Mouse (Mus musculus) right cerebral cortex, postnatal 10 days (tissue): Measurements from ENCODE around the gene Ppargc1a.

Source experiments
- DNase-seq, 2 experiments: peaks; one replicate each; pipeline ENCODE4 v3.0.0; 2021; ENCODE audit warnings: low spot score in 2 of 2

Gene Ppargc1a

DNA sequence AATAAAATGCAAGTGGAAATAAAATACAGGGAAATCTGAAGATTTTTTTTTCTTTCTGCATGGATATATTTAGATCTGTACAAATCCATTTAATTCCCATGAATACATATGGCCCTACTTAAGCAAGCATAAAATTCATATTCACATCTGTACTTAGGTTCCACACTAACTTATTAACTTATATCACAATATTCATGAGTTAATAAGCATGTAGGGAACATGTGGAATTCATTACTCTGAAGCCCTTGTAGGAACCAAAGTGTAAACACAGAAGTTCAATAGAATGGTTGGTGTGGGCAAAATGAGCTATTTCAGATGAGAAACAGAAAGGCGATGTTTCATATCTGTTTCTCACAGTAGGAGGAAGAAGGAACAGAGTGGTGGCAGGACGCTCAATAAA lies 62.9 kb downstream of the Ppargc1a start:
- DNase-seq: no peak

GRCm38 (mm10) chr5:51497910-51498517 lies 69.5 kb downstream of the Ppargc1a start:
- no peak for DNase-seq

- no peak for DNase-seq
Observed at GRCm38 (mm10) chr5:51495446-51495845, 72.1 kb downstream of the Ppargc1a start.

- no peak for DNase-seq
Observed at GRCm38 (mm10) chr5:51494358-51494876, 73.1 kb downstream of the Ppargc1a start.

- no peak for DNase-seq
Observed at GRCm38 (mm10) chr5:51483768-51484167, 83.8 kb downstream of the Ppargc1a start.

GRCm38 (mm10) chr5:51479859-51480258 lies 87.7 kb downstream of the Ppargc1a start:
- DNase-seq: no peak

DNA sequence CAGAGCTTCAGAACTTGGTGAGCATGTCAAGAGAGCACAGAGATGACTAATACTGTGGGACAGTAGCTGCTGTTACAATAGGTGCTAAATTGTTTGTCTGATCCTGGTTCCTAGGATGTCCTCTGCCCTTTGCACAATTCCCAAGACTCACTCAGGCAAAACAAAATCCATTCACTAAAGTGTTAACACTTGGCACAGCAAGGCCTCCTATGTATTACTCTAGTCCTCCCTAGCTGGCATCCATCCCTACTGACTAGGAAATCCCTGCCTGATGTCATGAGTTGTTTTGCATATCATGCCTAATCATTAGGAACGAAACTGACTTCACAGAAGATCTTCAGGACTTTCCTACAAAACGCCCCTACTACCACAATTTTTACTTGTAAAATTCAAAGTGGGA lies 88.1 kb downstream of the Ppargc1a start:
- no peak for DNase-seq

- DNase-seq: no peak
Observed at GRCm38 (mm10) chr5:51478319-51478994, 89.1 kb downstream of the Ppargc1a start.

DNA sequence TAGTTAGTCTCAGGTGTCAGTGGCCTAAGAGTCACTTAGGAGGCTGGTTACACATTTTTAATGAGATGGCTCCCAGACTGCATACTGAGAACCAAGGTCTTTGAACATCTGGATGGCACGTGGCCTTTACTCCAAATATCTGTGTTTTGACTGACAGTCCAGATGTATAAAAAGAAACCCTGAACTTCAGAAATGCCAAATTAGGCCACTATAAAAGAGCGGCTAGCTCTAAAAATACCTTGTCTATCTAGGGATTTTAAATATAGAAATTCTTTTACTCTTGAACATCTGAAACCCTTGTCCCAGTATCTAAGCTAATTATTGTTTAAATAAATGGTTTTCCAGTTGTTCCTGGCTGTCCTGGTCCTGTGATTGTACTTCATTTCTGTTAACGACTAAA lies 90.4 kb downstream of the Ppargc1a start:
- DNase-seq: no peak

DNA sequence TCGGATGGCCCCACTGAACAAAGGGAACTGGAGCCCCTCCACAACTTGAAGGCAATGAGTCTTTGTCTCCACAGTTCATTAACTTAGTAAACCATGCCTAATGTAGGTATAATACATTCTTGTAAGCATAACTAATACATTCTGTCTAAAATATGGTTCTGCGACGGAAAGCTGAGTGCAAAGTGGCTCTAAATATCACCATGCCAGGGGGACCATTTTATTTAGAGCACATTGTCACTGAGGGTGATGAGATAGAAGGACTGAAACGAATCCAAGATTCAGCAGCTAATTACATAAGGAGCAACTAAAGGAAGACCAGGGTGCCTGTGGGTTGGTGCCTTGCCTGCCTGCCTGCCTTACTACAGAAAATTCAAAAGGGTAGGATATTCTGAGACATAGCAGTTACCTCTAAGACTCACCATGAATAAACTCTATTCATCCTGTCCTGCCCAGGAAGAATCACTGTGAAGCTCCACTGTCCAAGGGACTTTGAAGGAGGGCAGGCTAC lies 92.4 kb downstream of the Ppargc1a start:
- DNase-seq: no peak

DNA sequence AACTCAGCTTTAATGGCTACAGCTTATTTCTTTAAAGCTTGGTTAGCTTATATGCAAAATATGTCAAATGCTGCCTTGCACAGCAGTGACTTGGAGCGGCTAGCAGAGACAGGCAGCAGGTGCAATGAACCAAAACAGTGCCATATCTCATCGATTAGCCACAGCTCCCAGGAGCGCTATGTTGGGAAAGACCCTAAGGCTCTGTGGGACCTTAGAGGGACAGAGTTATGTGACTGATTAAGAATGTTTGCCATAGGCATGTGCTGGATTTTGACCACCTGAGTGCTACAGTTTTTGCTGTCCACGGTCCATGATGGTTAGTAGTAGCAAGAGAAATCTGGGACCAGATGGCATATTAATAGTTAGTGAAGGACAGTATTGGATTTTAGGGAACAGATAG lies 95.9 kb downstream of the Ppargc1a start:
- DNase-seq: no peak

GRCm38 (mm10) chr5:51466036-51466435 lies 101.5 kb downstream of the Ppargc1a start:
- DNase-seq: no peak

DNA sequence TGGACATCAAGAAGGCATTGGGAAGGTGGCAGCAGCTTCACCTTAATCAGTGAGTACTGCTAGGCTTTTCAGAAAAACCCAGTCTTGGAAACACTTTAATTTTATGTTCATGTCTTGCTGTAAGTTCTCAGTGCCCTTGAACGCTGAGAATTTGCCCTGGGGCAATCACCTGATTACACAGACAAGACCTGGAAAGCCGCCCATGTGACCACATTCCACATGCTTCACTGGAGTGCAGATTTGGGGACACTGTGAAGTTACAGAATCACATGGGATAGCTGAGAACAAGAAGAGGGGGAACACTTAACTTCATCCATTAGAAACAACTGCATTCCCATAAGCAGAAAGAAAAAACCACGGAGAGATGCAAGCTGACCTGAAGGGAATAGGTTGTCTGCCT lies 115.5 kb downstream of the Ppargc1a start:
- no peak for DNase-seq

- DNase-seq: no peak
Observed at GRCm38 (mm10) chr5:51447631-51448030, 119.9 kb downstream of the Ppargc1a start.

DNA sequence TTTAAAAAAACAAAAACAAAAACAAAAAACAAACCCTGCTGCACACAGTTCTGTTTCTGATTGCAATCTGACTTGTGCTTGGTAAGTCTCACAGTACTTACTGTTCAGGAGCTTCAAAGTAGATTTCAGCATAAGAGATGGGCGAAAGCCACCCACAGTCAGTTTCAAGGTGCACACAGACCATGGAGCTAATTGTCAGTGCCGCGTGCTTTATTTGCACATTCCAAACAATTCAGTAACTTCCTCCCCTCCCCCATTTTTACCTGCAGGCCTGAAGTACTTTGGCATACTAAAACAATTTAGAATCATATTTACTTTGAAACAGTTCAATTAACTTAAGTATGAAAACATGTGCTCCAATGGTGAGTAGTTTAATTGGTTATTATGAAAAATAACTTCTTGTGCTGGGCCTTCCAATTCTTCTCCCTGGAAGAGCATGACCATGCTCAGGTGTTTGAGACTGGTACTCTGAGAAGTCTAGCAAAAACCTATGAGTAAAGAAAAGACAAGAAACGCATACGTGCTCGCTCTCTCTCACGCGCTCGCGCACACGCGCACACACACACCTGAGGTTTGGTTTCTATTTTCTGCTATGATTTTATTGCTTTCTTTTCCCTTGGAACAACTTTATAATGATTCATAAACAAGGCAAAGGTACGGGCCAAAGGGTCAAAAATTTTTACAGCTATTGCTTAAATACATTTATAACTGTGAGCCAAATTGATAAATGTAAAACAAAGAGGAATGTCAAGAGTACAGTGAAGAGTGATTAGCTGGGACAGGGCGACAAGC lies 121.0 kb downstream of the Ppargc1a start:
- no peak for DNase-seq

DNA sequence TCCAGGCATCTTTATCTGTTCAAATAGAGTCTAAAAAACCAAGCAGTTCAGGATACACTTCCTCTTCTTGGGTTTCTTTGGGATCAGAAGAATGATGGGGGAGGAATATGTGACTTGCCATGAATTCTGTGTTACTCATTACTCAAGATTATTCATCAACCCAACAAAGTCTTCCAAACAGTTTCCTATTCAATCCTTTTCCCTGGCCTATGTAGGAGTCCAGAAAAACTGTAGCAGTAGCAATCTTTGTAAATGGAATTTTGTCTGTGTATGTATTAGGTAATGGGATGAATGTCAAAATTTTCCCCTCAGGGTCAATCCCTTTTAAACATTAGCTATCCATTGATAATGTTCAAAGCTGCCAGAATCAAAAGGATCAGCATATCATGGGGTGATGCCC lies 121.8 kb downstream of the Ppargc1a start:
- no peak for DNase-seq

DNA sequence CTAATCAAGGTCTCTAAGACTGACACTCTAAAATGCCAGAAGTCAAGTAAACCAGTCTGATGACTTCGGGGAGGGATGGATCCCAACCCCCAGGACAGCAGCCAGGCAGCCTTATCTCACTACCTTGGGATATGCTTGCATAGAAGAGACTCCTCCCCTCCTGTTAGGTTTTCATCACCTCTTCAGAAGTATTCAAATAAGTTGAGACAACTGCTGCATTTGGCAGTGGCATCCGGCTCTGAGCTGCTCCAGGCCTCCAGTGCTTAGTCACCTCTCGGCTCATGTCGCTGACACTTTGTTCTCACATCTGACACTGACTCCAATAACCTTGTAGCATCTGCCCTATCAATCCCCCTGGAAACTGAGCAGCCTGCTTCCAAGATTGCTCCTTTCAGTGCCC lies 127.8 kb downstream of the Ppargc1a start:
- no peak for DNase-seq

DNA sequence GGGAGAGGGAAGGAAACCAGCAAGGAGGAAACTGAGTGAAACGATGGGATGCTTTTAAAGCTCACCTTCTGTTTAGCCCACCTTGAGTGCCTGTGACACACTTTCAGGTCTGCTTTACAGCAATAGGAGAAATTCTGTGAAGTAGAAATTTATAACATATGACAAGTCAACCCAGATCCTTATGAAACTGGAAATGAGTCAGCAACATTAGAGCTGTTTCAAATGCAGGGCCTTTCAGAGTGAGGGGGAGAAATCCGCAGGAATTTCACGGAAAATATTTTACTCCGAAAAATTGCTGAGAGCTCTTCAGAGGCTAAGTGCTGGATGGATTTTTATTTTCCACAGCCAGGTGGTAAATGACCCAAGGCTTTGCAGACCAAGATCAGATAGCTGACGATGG lies 133.6 kb downstream of the Ppargc1a start:
- DNase-seq: no peak

DNA sequence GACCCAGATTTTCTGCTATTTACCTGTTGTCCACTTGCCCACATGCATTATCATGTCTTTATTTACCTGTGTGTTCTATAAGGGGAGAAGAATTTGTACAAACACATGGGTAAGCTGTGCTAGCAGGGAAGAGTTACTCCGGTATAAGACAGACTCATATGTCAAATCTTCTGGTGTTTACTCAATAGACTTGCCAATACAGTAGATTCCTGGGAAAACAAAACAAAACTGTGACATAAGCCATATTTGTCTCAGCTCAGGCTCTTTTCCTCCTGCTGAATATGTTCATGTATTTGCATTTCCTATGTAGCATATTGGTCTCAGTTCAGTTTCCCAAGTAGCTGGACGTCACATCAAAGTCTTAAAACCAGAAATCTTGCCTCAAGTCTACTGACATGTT lies 135.0 kb downstream of the Ppargc1a start:
- no peak for DNase-seq

DNA sequence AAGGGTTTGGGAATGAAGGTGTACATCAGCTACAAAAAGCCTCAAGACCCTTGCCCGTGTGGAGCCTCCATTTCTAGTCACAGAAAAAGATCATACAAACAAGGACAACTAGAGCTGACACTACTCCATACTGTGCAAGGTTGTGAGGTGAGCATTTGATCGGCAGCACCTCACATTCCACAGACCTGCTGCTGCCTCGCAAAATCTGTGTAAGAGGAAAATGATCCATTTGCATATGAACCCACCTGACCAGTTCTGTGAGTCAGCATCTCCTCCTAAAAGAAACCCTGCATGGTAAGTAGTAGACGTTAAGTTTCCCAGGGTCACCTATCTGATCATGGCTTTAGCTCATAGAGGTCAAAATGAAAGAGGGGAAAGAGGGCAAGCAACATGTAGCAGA lies 135.5 kb downstream of the Ppargc1a start:
- no peak for DNase-seq

- no peak for DNase-seq
Observed at GRCm38 (mm10) chr5:51426406-51426805, 141.1 kb downstream of the Ppargc1a start.

GRCm38 (mm10) chr5:51416377-51416776 lies 151.1 kb downstream of the Ppargc1a start:
- DNase-seq: no peak

DNA sequence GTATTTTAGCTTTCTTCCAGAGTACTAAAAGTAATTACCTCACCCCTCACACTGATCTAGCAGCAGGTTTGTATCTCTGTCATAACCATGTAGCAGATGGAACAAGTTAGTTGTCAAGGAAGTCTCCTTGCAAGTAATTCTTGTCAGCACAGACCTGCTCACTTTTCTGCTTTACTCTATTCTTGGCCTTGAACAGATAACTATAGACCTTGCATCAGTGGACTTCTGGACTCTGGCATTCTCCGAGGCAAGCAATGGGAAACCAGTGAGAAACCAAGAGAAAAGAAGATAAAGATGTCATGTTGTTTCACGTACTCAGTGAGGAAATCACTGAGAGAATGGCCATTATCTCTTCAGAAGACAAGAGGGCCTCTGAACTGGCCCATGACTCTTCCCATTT lies 152.1 kb downstream of the Ppargc1a start:
- DNase-seq: no peak
